Mouse (Mus musculus) stomach, postnatal 0 days (tissue): ENCODE measurements around the gene Xrn1.

Experiments used
- CTCF ChIP-seq: IDR thresholded peaks from 2 replicates; pipeline ENCODE4 v1.5.1; 2016; ENCODE audit warnings: antibody characterized with exemption, low read depth, mild to moderate bottlenecking, moderate library complexity
- EP300 ChIP-seq: optimal IDR thresholded peaks from 2 replicates; pipeline ENCODE3; 2016; ENCODE audit warnings: antibody characterized with exemption

GRCm38 (mm10) chr9:96094341-96094740 is 139.8 kb downstream of the Xrn1 start:
- TF ChIP-seq EP300 (no peak), CTCF (no peak)
